In genomic region chr4:67478081-67478480, GRCm38 (mm10) we compare ENCODE assay signal across 12 mouse cellular contexts.
"Had no signal": no experiment of that assay in that cellular context is flagged by ENCODE, and none has a peak within 500 bp of the region (broad histone marks: within the 10 kb centered on the region; RNA-seq: fewer than 3 reads in every experiment).

No protein-coding gene starts in this region.

- H3K9me3 ChIP-seq: limb, embryonic 10.5 days; liver, embryonic 15.5 days; megakaryocyte, embryonic 14.5 days; midbrain, embryonic 15.5 days; neural tube, embryonic 13.5 days; stomach, embryonic 15.5 days had no signal

- H3K36me3 ChIP-seq: limb, embryonic 10.5 days; liver, embryonic 15.5 days; midbrain, embryonic 15.5 days; neural tube, embryonic 13.5 days; stomach, embryonic 15.5 days had no signal

- H3K9ac ChIP-seq: liver, embryonic 15.5 days; lung, embryonic 14.5 days; midbrain, embryonic 15.5 days; neural tube, embryonic 13.5 days; stomach, embryonic 15.5 days had no signal

- H3K4me1 ChIP-seq: limb, embryonic 10.5 days; liver, embryonic 15.5 days; megakaryocyte, embryonic 14.5 days; neural tube, embryonic 13.5 days; stomach, embryonic 15.5 days had no signal

- DNase-seq: thymus, adult 2 months; thymus, postnatal 25 days had no signal

- H3K27ac ChIP-seq: left cerebral cortex, adult 2 months; limb, embryonic 10.5 days; liver, embryonic 15.5 days; midbrain, embryonic 15.5 days; neural tube, embryonic 13.5 days; stomach, embryonic 15.5 days had no signal

- H3K4me2 ChIP-seq: liver, embryonic 11.5 days; liver, embryonic 15.5 days; lung, embryonic 14.5 days; midbrain, embryonic 11.5 days; midbrain, embryonic 15.5 days; neural tube, embryonic 13.5 days; stomach, embryonic 15.5 days had no signal

- H3K4me3 ChIP-seq: left cerebral cortex, adult 2 months; limb, embryonic 10.5 days; liver, embryonic 15.5 days; megakaryocyte, embryonic 14.5 days; midbrain, embryonic 15.5 days; neural tube, embryonic 13.5 days; stomach, embryonic 15.5 days had no signal

- H3K27me3 ChIP-seq: liver, embryonic 15.5 days; megakaryocyte, embryonic 14.5 days; midbrain, embryonic 15.5 days; neural tube, embryonic 13.5 days; stomach, embryonic 15.5 days had no signal
